Mouse (Mus musculus) mouse trophoblast stem cell (cell line): ENCODE measurements at regions not wholly inside any gene's neighbourhood (a gene's known extent, or its start where the extent isn't known, plus 50 kb on each side); places are given as distances from the start of the nearest gene placed in this dataset.

ENCODE experiments used
- in situ Hi-C, 2 experiments: fragments of 300-500 bp; cut with MseI, MboI; formaldehyde crosslinking; loops; 2 replicates in 1 of 2; 3 replicates in 1 of 2; pipeline ENCODE4 v1.15.1; 2025

GRCm38 (mm10) chr4:58728641-58729040 is 58.9 kb downstream of the Olfr267 start:
- in situ Hi-C loops: loop anchor here in 1 of 2 experiments (25.0 kb wide), 1 partner anchor 291 kb away; no protein-coding TSS in a partner anchor

- in situ Hi-C loops: loop anchor here in 1 of 2 experiments (25.0 kb wide), 1 partner anchor 289 kb away; no protein-coding TSS in a partner anchor
These were observed 61.1 kb downstream of the Olfr267 start for GRCm38 (mm10) chr4:58726424-58726823.

GRCm38 (mm10) chr4:58722772-58723171 is 64.7 kb downstream of the Olfr267 start:
- in situ Hi-C loops: no loop called here

GRCm38 (mm10) chr4:58720682-58721081 is 66.8 kb downstream of the Olfr267 start:
- in situ Hi-C loops: no loop called here

- in situ Hi-C loops: no loop called here
These were observed 71.1 kb downstream of the Olfr267 start for GRCm38 (mm10) chr4:58716426-58716825.

- in situ Hi-C loops: no loop called here
These were observed 71.7 kb downstream of the Olfr267 start for GRCm38 (mm10) chr4:58715846-58716245.

- in situ Hi-C loops: no loop called here
These were observed 73.3 kb downstream of the Olfr267 start for GRCm38 (mm10) chr4:58714221-58714620.

- in situ Hi-C loops: no loop called here
These were observed 74.6 kb downstream of the Olfr267 start for GRCm38 (mm10) chr4:58712875-58713274.

- in situ Hi-C loops: no loop called here
These were observed 75.3 kb downstream of the Olfr267 start for GRCm38 (mm10) chr4:58712166-58712565.

GRCm38 (mm10) chr4:58699236-58699798 is 88.2 kb downstream of the Olfr267 start:
- in situ Hi-C loops: no loop called here

- in situ Hi-C loops: no loop called here
These were observed 88.7 kb downstream of the Olfr267 start for GRCm38 (mm10) chr4:58698828-58699227.

GRCm38 (mm10) chr4:58696684-58697083 is 90.8 kb downstream of the Olfr267 start:
- in situ Hi-C loops: no loop called here

GRCm38 (mm10) chr4:58695281-58695680 is 92.2 kb downstream of the Olfr267 start:
- in situ Hi-C loops: no loop called here

- in situ Hi-C loops: no loop called here
These were observed 94.5 kb downstream of the Olfr267 start for GRCm38 (mm10) chr4:58693018-58693417.

GRCm38 (mm10) chr4:58681926-58682325 is 105.6 kb downstream of the Olfr267 start:
- in situ Hi-C loops: no loop called here

GRCm38 (mm10) chr4:58677701-58678385 is 109.7 kb downstream of the Olfr267 start:
- in situ Hi-C loops: no loop called here

GRCm38 (mm10) chr4:58671406-58672035 is 116.0 kb downstream of the Olfr267 start:
- in situ Hi-C loops: no loop called here

- in situ Hi-C loops: no loop called here
These were observed 116.6 kb downstream of the Olfr267 start for GRCm38 (mm10) chr4:58670906-58671250.

- in situ Hi-C loops: no loop called here
These were observed 116.6 kb upstream of the Lpar1 start for GRCm38 (mm10) chr4:58670107-58670905.

- in situ Hi-C loops: no loop called here
These were observed 114.9 kb upstream of the Lpar1 start for GRCm38 (mm10) chr4:58668368-58669153.

GRCm38 (mm10) chr4:58663628-58664205 is 110.0 kb upstream of the Lpar1 start:
- in situ Hi-C loops: no loop called here
